Mouse (Mus musculus) spleen, adult 2 months (tissue): Measurements from ENCODE around the gene Apool.

Experiments
- CTCF ChIP-seq: fragments of 200-500 bp; IDR thresholded peaks from 2 replicates; pipeline ENCODE4 v1.5.1; 2011; ENCODE audit warnings: mild to moderate bottlenecking, inconsistent platforms; ENCODE audit not compliant: insufficient read depth, insufficient read length, insufficient replicate concordance; ENCODE audit errors: extremely low read depth
- POLR2A ChIP-seq: fragments of 200-500 bp; IDR thresholded peaks from 2 replicates; pipeline ENCODE4 v1.6.1; 2011; ENCODE audit warnings: low read depth, low read length, inconsistent platforms

GRCm38 (mm10) chrX:112347467-112348394 is 36.6 kb downstream of the Apool start:
- TF ChIP-seq CTCF = no peak
- no peak for TF ChIP-seq POLR2A
